10 mouse cellular contexts compared by ENCODE assay signal in the genomic region with DNA sequence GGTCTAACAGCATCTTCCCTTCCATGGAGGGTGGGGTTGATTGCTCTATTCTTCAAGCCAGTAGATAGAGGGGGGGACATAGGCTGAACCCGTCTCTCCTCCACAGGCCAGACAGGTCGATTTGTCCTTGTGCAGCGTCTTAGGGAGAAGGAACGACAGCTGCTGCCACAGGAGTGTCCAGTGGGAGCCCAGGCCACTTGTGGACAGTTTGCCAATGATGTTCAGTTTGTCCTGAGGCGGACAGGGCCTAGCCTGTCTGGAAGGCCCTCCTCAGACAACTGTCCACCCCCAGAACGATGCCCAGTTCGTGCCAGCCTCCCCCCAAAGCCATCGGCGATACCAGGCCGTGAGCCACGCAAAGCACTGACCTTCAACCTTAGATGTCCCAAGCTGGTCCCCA. TPM values are rescaled to one million over a fixed set of nuclear protein-coding genes. Genes with fewer than 3 reads are reported as not detected.
A peak's percentile ranks its signal among the peaks of the same experiment; 100 is the strongest.
DNase-seq lines count a peak whose midpoint lies in the region; ATAC-seq lines count a peak whose summit lies in the region.
"Had no signal": no experiment of that assay in that cellular context is flagged by ENCODE, and none has a peak within 500 bp of the region (broad histone marks: within the 10 kb centered on the region; RNA-seq: fewer than 3 reads in every experiment).

No protein-coding gene starts in this region.

- H3K4me1 ChIP-seq in kidney, embryonic 15.5 days, result peaks cover 68% of the 10 kb centered on the region
- H3K4me1 ChIP-seq in embryonic facial prominence, embryonic 15.5 days, result peaks cover 50% of the 10 kb centered on the region
- peaks cover 29% of the 10 kb centered on the region for H3K4me1 ChIP-seq in intestine, embryonic 14.5 days (replicated peaks; ENCODE audit: control insufficient read depth, insufficient read depth, low read length)
- peaks cover 14% of the 10 kb centered on the region for H3K4me1 ChIP-seq in midbrain, embryonic 16.5 days (ENCODE audit: control insufficient read depth, insufficient read depth, low read length)

- ATAC-seq in kidney, embryonic 15.5 days (replicated peaks; ENCODE audit: low FRiP score), result no peak
- no peak for ATAC-seq in embryonic facial prominence, embryonic 15.5 days (ENCODE audit: insufficient number of reproducible peaks, low FRiP score, low TSS enrichment, low read depth)
- ATAC-seq in intestine, embryonic 14.5 days (replicated peaks; ENCODE audit: low FRiP score, low TSS enrichment, low read depth), result no peak
- no peak for ATAC-seq in midbrain, embryonic 16.5 days

- H3K27ac ChIP-seq in kidney, embryonic 15.5 days, result peak overlapping the region; percentile 98
- 0 out of 2 replicates have a peak overlapping the region, but pooled peaks have one; percentile 90 for H3K27ac ChIP-seq in embryonic facial prominence, embryonic 15.5 days (replicated peaks)
- H3K27ac ChIP-seq in intestine, embryonic 14.5 days (ENCODE audit: low read depth), result 0 out of 2 replicates have a peak overlapping the region, but pooled peaks have one; percentile 33
- H3K27ac ChIP-seq in midbrain, embryonic 16.5 days (ENCODE audit: low read length), result no peak overlapping the region
- H3K27ac ChIP-seq: macrophage had no signal

- 87% methylated on average over 11 of the region's 11 CpGs for WGBS in kidney, embryonic 15.5 days
- 85% methylated on average over 11 of the region's 11 CpGs for WGBS in embryonic facial prominence, embryonic 15.5 days
- WGBS in intestine, embryonic 14.5 days, result 77% methylated on average over 11 of the region's 11 CpGs
- WGBS in midbrain, embryonic 16.5 days, result 89% methylated on average over 11 of the region's 11 CpGs

- no peaks in the 10 kb centered on the region for H3K27me3 ChIP-seq in kidney, embryonic 15.5 days
- no peaks in the 10 kb centered on the region for H3K27me3 ChIP-seq in embryonic facial prominence, embryonic 15.5 days
- H3K27me3 ChIP-seq in intestine, embryonic 14.5 days (replicated peaks; ENCODE audit: control insufficient read depth, insufficient read depth, low read length), result no peaks in the 10 kb centered on the region
- no peaks in the 10 kb centered on the region for H3K27me3 ChIP-seq in midbrain, embryonic 16.5 days (ENCODE audit: control insufficient read depth, insufficient read depth, low read depth, low read length)

- no peaks in the 10 kb centered on the region for H3K9me3 ChIP-seq in kidney, embryonic 15.5 days (replicated peaks)
- no peaks in the 10 kb centered on the region for H3K9me3 ChIP-seq in embryonic facial prominence, embryonic 15.5 days (replicated peaks)
- no peaks in the 10 kb centered on the region for H3K9me3 ChIP-seq in intestine, embryonic 14.5 days (ENCODE audit: control insufficient read depth, low read length)
- no peaks in the 10 kb centered on the region for H3K9me3 ChIP-seq in midbrain, embryonic 16.5 days (replicated peaks; ENCODE audit: control insufficient read depth, low read length, poor library complexity, severe bottlenecking)

- peak overlapping the region; percentile 63 for H3K4me3 ChIP-seq in kidney, embryonic 15.5 days (replicated peaks)
- H3K4me3 ChIP-seq in embryonic facial prominence, embryonic 15.5 days (replicated peaks), result peak overlapping the region; percentile 73
- peak overlapping the region; percentile 62 for H3K4me3 ChIP-seq in intestine, embryonic 14.5 days (ENCODE audit: low read depth, low read length)
- no peak overlapping the region for H3K4me3 ChIP-seq in midbrain, embryonic 16.5 days (ENCODE audit: low read depth, low read length)

- H3K4me2 ChIP-seq in kidney, embryonic 15.5 days, result peak overlapping the region; percentile 86
- H3K4me2 ChIP-seq in embryonic facial prominence, embryonic 15.5 days (replicated peaks), result peak overlapping the region; percentile 95
- peak overlapping the region; percentile 84 for H3K4me2 ChIP-seq in intestine, embryonic 14.5 days (ENCODE audit: low read length)
- H3K4me2 ChIP-seq in midbrain, embryonic 16.5 days (ENCODE audit: low read length), result peak overlapping the region; percentile 87

- H3K36me3 ChIP-seq in kidney, embryonic 15.5 days, result peaks cover 22% of the 10 kb centered on the region
- H3K36me3 ChIP-seq in embryonic facial prominence, embryonic 15.5 days, result peaks cover 4% of the 10 kb centered on the region; the same call in 1 of the 2 replicates
- H3K36me3 ChIP-seq in intestine, embryonic 14.5 days (ENCODE audit: control insufficient read depth, insufficient read depth, low read length), result peaks cover 19% of the 10 kb centered on the region
- H3K36me3 ChIP-seq in midbrain, embryonic 16.5 days (ENCODE audit: control insufficient read depth, insufficient read depth, low read length), result no peaks in the 10 kb centered on the region; the same call in 1 of the 2 replicates

- no peak overlapping the region for H3K9ac ChIP-seq in kidney, embryonic 15.5 days
- no peak overlapping the region for H3K9ac ChIP-seq in embryonic facial prominence, embryonic 15.5 days
- peak overlapping the region; percentile 64 for H3K9ac ChIP-seq in intestine, embryonic 14.5 days (ENCODE audit: low read length)
- no peak overlapping the region for H3K9ac ChIP-seq in midbrain, embryonic 16.5 days (ENCODE audit: low read depth, low read length)

- DNase-seq in kidney, postnatal 4 days, result no peak
- no peak for DNase-seq in intestine, embryonic 14.5 days (ENCODE audit: low spot score)
- DNase-seq in MN1 (ENCODE audit: low spot score), result no peak
- DNase-seq in cerebellum, adult 11-12 months, result no peak
- DNase-seq in embryo, embryonic 11 days, result no peak
- DNase-seq: cerebellum, adult 2 months had no signal

RNA-seq across cellular contexts. Expression of gene Rassf7, which starts 1.2 kb away (rescaled TPM):
- polyA plus RNA-seq in kidney, embryonic 15.5 days (2015; fragmentation: Nextera tagmentation; extraction: Ambion mirVana), result 57.5 and 66.9 TPM in 2 replicates
- 55.3 and 56.3 TPM in 2 replicates for polyA plus RNA-seq in embryonic facial prominence, embryonic 15.5 days (2015; fragmentation: Nextera tagmentation; extraction: Ambion mirVana)
- 60.3 and 61.4 TPM in 2 replicates for polyA plus RNA-seq in intestine, embryonic 14.5 days (2014; fragmentation: Nextera tagmentation; extraction: Ambion mirVana)
- 19.8 and 21.2 TPM in 2 replicates for polyA plus RNA-seq in midbrain, embryonic 16.5 days (2015; fragmentation: Nextera tagmentation; extraction: Ambion mirVana)

RNA-seq across cellular contexts. Expression of gene Lmntd2, which starts 3.0 kb away (rescaled TPM):
- 3.4 and 3.5 TPM in 2 replicates for polyA plus RNA-seq in kidney, embryonic 15.5 days (2015; fragmentation: Nextera tagmentation; extraction: Ambion mirVana)
- 2.3 and 3.6 TPM in 2 replicates for polyA plus RNA-seq in embryonic facial prominence, embryonic 15.5 days (2015; fragmentation: Nextera tagmentation; extraction: Ambion mirVana)
- 2.7 and 2.8 TPM in 2 replicates for polyA plus RNA-seq in intestine, embryonic 14.5 days (2014; fragmentation: Nextera tagmentation; extraction: Ambion mirVana)
- 0.23 and 0.81 TPM in 2 replicates for polyA plus RNA-seq in midbrain, embryonic 16.5 days (2015; fragmentation: Nextera tagmentation; extraction: Ambion mirVana)
- polyA plus RNA-seq: macrophage had no signal

RNA-seq across cellular contexts. Expression of gene Phrf1, which starts 11.7 kb away (rescaled TPM):
- polyA plus RNA-seq in kidney, embryonic 15.5 days (2015; fragmentation: Nextera tagmentation; extraction: Ambion mirVana), result 73.1 and 78.3 TPM in 2 replicates
- polyA plus RNA-seq in embryonic facial prominence, embryonic 15.5 days (2015; fragmentation: Nextera tagmentation; extraction: Ambion mirVana), result 68.7 and 73.2 TPM in 2 replicates
- 73.3 and 80.7 TPM in 2 replicates for polyA plus RNA-seq in intestine, embryonic 14.5 days (2014; fragmentation: Nextera tagmentation; extraction: Ambion mirVana)
- polyA plus RNA-seq in midbrain, embryonic 16.5 days (2015; fragmentation: Nextera tagmentation; extraction: Ambion mirVana), result 68.0 and 72.3 TPM in 2 replicates

RNA-seq across cellular contexts. Expression of gene Lrrc56, which starts 22.9 kb away (rescaled TPM):
- 10.3 and 13.9 TPM in 2 replicates for polyA plus RNA-seq in kidney, embryonic 15.5 days (2015; fragmentation: Nextera tagmentation; extraction: Ambion mirVana)
- polyA plus RNA-seq in embryonic facial prominence, embryonic 15.5 days (2015; fragmentation: Nextera tagmentation; extraction: Ambion mirVana), result 11.2 and 14.7 TPM in 2 replicates
- polyA plus RNA-seq in intestine, embryonic 14.5 days (2014; fragmentation: Nextera tagmentation; extraction: Ambion mirVana), result 3.9 and 4.9 TPM in 2 replicates
- polyA plus RNA-seq in midbrain, embryonic 16.5 days (2015; fragmentation: Nextera tagmentation; extraction: Ambion mirVana), result 11.5 and 12.7 TPM in 2 replicates

RNA-seq across cellular contexts. Expression of gene Hras, which starts 23.1 kb away (rescaled TPM):
- polyA plus RNA-seq in kidney, embryonic 15.5 days (2015; fragmentation: Nextera tagmentation; extraction: Ambion mirVana), result 92.1 and 98.0 TPM in 2 replicates
- polyA plus RNA-seq in embryonic facial prominence, embryonic 15.5 days (2015; fragmentation: Nextera tagmentation; extraction: Ambion mirVana), result 180 and 183 TPM in 2 replicates
- 72.6 and 96.6 TPM in 2 replicates for polyA plus RNA-seq in intestine, embryonic 14.5 days (2014; fragmentation: Nextera tagmentation; extraction: Ambion mirVana)
- 139 and 144 TPM in 2 replicates for polyA plus RNA-seq in midbrain, embryonic 16.5 days (2015; fragmentation: Nextera tagmentation; extraction: Ambion mirVana)
